Mouse (Mus musculus) megakaryocyte, embryonic 14.5 days (primary cell): ENCODE data around the gene Hrh1.

ENCODE experiments used
- FLI1 ChIP-seq: IDR thresholded peaks from 2 replicates; pipeline ENCODE4 v1.6.1; 2012; ENCODE audit warnings: low read length, inconsistent platforms, mixed read lengths
- GATA1 ChIP-seq: IDR thresholded peaks from 3 replicates; pipeline ENCODE4 v1.6.1; 2012; ENCODE audit warnings: mixed read lengths, low read length, inconsistent platforms, borderline replicate concordance

DNA sequence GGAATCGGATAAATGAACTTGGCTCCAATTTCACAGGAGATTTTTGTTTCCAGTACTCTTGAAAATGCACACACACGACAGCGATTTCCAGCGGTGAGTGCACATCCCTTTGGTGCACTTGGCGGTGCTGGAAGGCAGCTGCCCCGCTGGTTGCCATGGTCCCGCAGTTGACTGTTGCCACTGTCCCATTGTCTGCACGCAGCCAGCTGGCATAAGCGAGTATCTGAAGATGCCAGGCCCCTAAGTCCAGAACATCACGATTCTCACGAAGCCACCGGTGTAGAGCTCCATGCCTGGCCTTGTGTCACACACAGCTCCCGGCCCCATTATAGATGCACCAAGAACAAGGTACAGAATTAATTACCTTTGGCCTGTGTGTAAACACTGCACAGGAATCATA lies 29.9 kb downstream of the Hrh1 start:
- TF ChIP-seq GATA1 (no peak), FLI1 (no peak)
